Mouse (Mus musculus) kidney, embryonic 14.5 days (tissue): ENCODE results near the gene CT030661.1. TPM values are rescaled to one million over a fixed set of nuclear protein-coding genes. Genes with fewer than 3 reads are reported as not detected.
A peak's percentile ranks its signal among the peaks of the same experiment; 100 is the strongest.
"Not testable (repeated sequence)": the region's sequence is repeated elsewhere in the genome, so short reads cannot be mapped to it uniquely, and the experiment has no call there.

ENCODE experiments used
- ATAC-seq: fragments of 200-750 bp; cut with Nextera tagmentation; 2 replicates; pipeline ENCODE4 v1.8.0; 2017; ENCODE audit warnings: moderate number of reproducible peaks, mild to moderate bottlenecking, moderate TSS enrichment, moderate library complexity; ENCODE audit not compliant: low FRiP score, low TSS enrichment
- H3K27ac ChIP-seq: fragments of 300-500 bp; sonication (generic); 2 replicates; pipeline ENCODE4 v1.5.1; 2014; ENCODE audit warnings: low read depth, mild to moderate bottlenecking, low read length, moderate library complexity, mixed read lengths
- H3K27me3 ChIP-seq: fragments of 300-500 bp; sonication (generic); 2 replicates; pipeline ENCODE4 v1.6.1; 2014; ENCODE audit warnings: mild to moderate bottlenecking, low read length; ENCODE audit not compliant: control insufficient read depth, insufficient read depth
- H3K36me3 ChIP-seq: fragments of 300-500 bp; sonication (generic); 2 replicates; pipeline ENCODE4 v1.6.1; 2014; ENCODE audit warnings: low read length, mixed read lengths; ENCODE audit not compliant: control insufficient read depth, insufficient read depth
- H3K4me1 ChIP-seq: fragments of 300-500 bp; sonication (generic); 2 replicates; pipeline ENCODE4 v1.6.1; 2014; ENCODE audit warnings: low read length, mixed read lengths; ENCODE audit not compliant: control insufficient read depth, insufficient read depth
- H3K4me2 ChIP-seq: fragments of 300-500 bp; sonication (generic); replicated peaks from 2 replicates; pipeline ENCODE4 v1.6.1; 2014; ENCODE audit warnings: low read depth, mild to moderate bottlenecking, low read length
- H3K4me3 ChIP-seq: fragments of 300-500 bp; sonication (generic); 2 replicates; pipeline ENCODE4 v1.5.1; 2014; ENCODE audit warnings: mild to moderate bottlenecking, low read length
- H3K9ac ChIP-seq: fragments of 300-500 bp; sonication (generic); 2 replicates; pipeline ENCODE4 v1.6.1; 2014; ENCODE audit warnings: low read depth, mild to moderate bottlenecking, low read length, moderate library complexity
- H3K9me3 ChIP-seq: fragments of 300-500 bp; sonication (generic); 2 replicates; pipeline ENCODE4 v1.6.1; 2016; ENCODE audit warnings: low read length; ENCODE audit not compliant: control insufficient read depth
- WGBS: fragments of 180-500 bp; shearing (Covaris S2); extraction: QIAGEN DNeasy Blood & Tissue Kit; methylation state at CpG from one replicate; pipeline ENCODE4 v1.1.7; 2014; 5-methylcytosine and 5-hydroxymethylcytosine counted together
- polyA plus RNA-seq: library from polyadenylated mRNA; unstranded; fragments of >200 nt; fragmentation: Nextera tagmentation; extraction: Ambion mirVana; gene quantifications from 2 replicates; pipeline ENCODE4 v1.2.1, GENCODE M21; 2014

The CT030661.1 gene
- 13.0 and 15.2 TPM in 2 replicates for polyA plus RNA-seq

DNA sequence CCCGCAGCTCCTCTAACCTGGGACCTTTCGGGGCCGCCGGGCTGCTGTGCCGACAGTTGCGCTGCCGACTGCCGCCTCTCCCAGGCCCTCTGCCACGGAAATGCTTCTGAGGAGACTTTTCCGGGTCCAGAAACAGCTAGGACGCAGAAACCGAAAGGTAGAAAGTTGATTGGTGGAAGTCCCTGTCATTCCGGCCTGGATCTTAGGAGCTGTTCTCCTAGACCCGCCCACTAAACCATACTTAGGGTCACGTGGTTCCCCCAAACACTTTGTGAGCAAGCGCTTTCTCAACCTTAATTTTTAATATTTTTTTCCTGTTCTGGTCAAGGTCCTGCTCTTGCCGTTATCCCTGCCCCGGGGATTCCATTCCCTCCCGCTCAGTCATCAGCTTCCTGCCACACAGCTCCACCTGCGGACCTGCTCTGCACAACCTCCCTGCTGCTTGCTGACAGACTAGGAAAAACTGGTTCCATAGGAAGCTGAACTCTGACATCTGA, at the start of gene CT030661.1:
Gene CT030661.1, minus strand, starts transcription at position 108 of the 497 bp plus-strand sequence.
- not testable (repeated sequence) for H3K9me3 ChIP-seq, H3K27me3 ChIP-seq, H3K4me1 ChIP-seq, H3K27ac ChIP-seq, H3K36me3 ChIP-seq
- H3K4me3 ChIP-seq: peak within 1 kb of the TSS; percentile 59
- H3K4me2 ChIP-seq: peak within 1 kb of the TSS; percentile 41
- WGBS: 0% methylated on average over 20 of the region's 20 CpGs
- peak; percentile 100 for ATAC-seq
- peak within 1 kb of the TSS; percentile 65; the same call in 1 of the 2 replicates for H3K9ac ChIP-seq

- Histone ChIP-seq H3K4me3 (no peak overlapping the region), H3K36me3 (no peaks in the 10 kb centered on the region), H3K9me3 (peaks cover 9% of the 10 kb centered on the region; the same call in 1 of the 2 replicates), H3K4me2 (no peak overlapping the region), H3K4me1 (no peaks in the 10 kb centered on the region), H3K27me3 (no peaks in the 10 kb centered on the region), H3K9ac (no peak overlapping the region), H3K27ac (no peak overlapping the region)
- WGBS: 96% methylated on average over 3 of the region's 3 CpGs
- ATAC-seq: no peak
Measured at GRCm38 (mm10) chr17:22363895-22364294, 49.3 kb upstream of the CT030661.1 start.

DNA sequence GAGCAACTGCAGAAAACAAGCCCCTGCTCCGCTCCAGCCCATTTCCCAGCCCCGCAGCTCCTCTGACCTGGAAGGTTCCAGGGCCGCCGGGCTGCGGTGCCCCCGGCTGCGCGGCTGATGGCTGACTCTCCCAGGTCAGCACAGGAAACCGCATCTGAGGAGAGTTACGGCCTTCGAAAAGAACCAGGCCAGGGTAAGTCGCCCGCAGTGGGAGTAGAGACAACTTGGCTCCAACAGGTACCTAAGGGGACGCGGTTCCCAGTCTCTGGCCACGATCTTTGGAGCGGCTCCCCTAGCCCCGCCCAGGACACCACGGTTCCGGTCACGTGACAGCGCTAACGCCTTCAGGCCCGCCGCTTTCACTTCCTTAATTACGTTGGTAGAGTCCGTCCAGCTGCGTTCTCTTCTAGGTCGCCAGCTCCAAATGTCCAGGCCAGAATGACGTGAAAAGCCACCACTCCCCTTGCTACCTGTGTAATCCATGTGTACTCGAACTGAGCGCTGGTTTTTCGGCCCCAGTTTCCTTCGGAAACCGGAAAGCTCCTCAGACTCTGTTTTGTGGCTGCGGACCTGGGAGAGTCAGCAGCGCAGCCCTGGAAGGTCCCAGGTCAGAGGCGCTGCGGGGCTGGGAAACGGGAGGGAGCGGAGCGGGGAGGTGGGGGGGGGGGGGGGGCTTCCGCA, 46.6 kb upstream of the CT030661.1 start, which contains the start of the genes Zfp944 and Zfp758:
Gene Zfp944, minus strand, starts transcription at position 300 of the 681 bp plus-strand sequence.
Gene Zfp758, plus strand, starts transcription at position 353 of the 681 bp plus-strand sequence.
- peak within 1 kb of the TSS; percentile 58 for H3K4me3 ChIP-seq
- H3K9me3 ChIP-seq, H3K4me1 ChIP-seq, H3K27me3 ChIP-seq, H3K36me3 ChIP-seq: not testable (repeated sequence)
- peak; percentile 99 for ATAC-seq
- under 1% methylated on average over 29 of the region's 43 CpGs for WGBS
- H3K27ac ChIP-seq: peak within 1 kb of the TSS; percentile 74
- peak within 1 kb of the TSS; percentile 64 for H3K9ac ChIP-seq
- peak within 1 kb of the TSS; percentile 47 for H3K4me2 ChIP-seq

- Histone ChIP-seq H3K4me3 (peak overlapping the region; percentile 58), H3K9me3 (peaks cover 9% of the 10 kb centered on the region; the same call in 1 of the 2 replicates), H3K9ac (peak overlapping the region; percentile 60), H3K27me3 (no peaks in the 10 kb centered on the region), H3K36me3 (peaks cover 2% of the 10 kb centered on the region; the same call in 1 of the 2 replicates), H3K4me2 (peak overlapping the region; percentile 47), H3K27ac (no peak overlapping the region), H3K4me1 (no peaks in the 10 kb centered on the region)
- 32% methylated on average over 5 of the region's 5 CpGs for WGBS
- ATAC-seq: peak; percentile 5; the same call in 1 of the 2 replicates
Measured at GRCm38 (mm10) chr17:22360572-22360971, 45.9 kb upstream of the CT030661.1 start.

DNA sequence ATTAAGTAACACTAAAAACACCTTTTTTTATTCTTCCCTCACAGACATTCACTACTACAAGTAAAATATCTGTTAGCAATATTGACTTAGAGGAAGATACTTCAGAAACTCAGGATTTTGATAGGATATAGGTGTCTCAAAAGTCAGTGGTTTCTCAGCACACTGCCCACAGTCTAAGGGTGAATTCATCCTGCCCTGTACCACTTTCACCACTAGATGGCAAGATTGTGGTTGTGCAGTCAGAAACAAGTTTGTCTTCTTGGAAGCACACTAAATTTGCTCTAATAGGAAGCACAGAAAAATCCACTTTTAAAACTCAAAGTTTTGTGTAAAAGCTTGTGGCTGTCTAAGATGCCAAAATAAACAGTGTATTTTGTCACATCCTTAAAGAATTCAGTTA, 38.2 kb upstream of the CT030661.1 start:
- ATAC-seq: no peak; the same call in 1 of the 2 replicates
- no peak overlapping the region for H3K4me2 ChIP-seq

DNA sequence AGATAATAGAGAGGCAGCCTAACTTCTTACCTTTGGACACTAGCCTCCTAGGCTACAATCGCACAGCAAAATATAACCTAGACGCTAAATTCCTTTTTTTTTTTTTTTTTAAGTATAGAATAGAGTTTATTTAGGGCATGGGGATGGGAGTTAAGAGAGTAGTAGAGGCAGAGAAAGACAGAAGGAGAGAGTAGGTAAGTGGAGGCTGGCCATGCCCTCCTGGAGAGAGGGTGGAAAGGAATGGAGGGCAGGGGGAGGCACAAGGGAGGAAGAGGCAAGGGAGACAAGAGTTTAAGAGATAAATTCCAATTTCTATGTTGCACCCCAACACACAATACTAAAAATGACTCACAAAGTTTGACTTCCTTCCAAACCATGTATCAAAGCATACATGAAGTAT, 610 bp upstream of the CT030661.1 start:
- Histone ChIP-seq H3K4me3 (peak overlapping the region; percentile 59), H3K4me2 (peak overlapping the region; percentile 36), H3K9ac (peak overlapping the region; percentile 34; the same call in 1 of the 2 replicates)
- not testable (repeated sequence) for H3K36me3 ChIP-seq, H3K27me3 ChIP-seq, H3K9me3 ChIP-seq, H3K27ac ChIP-seq, H3K4me1 ChIP-seq, ATAC-seq
- 9% methylated on average over 2 of the region's 2 CpGs for WGBS

More for the DNA sequence above, 38.2 kb upstream of the CT030661.1 start:
- no peaks in the 10 kb centered on the region for H3K27me3 ChIP-seq
- no peaks in the 10 kb centered on the region for H3K9me3 ChIP-seq
- H3K36me3 ChIP-seq: peaks cover 2% of the 10 kb centered on the region; the same call in 1 of the 2 replicates
- no peaks in the 10 kb centered on the region for H3K4me1 ChIP-seq
- H3K9ac ChIP-seq: no peak overlapping the region
- no peak overlapping the region for H3K27ac ChIP-seq
- no peak overlapping the region for H3K4me3 ChIP-seq

DNA sequence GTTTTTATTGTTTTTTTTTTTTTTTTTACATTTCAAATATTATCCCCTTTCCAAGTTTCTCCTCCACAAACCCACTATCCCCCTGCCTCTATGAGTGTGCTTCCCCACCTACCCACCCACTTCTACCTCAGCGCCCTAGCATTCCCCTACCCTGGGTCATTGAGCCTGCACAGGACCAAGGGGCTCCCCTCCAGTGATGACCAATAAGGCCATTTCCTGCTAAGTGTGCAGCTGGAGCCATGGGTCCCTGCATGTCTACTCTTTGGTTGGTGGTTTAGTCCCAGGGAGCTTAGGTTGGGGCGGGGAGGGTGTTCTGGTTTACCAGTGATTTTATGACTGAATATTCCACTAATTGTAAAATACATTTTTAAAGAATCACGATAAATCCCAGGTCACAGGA, 418 bp downstream of the CT030661.1 start:
- WGBS: 2% methylated on average over 3 of the region's 3 CpGs
- ATAC-seq: peak; percentile 81
- H3K27ac ChIP-seq, H3K9me3 ChIP-seq, H3K27me3 ChIP-seq, H3K4me1 ChIP-seq, H3K36me3 ChIP-seq: not testable (repeated sequence)
- H3K4me3 ChIP-seq: peak overlapping the region; percentile 59
- H3K4me2 ChIP-seq: peak overlapping the region; percentile 41
- peak overlapping the region; percentile 65; the same call in 1 of the 2 replicates for H3K9ac ChIP-seq
